Mouse (Mus musculus): ENCODE measurements at regions not wholly inside any gene's neighbourhood (a gene's known extent, or its start where the extent isn't known, plus 50 kb on each side); places are given as distances from the start of the nearest gene placed in this dataset.
A peak's percentile ranks its signal among the peaks of the same experiment; 100 is the strongest.

DNA sequence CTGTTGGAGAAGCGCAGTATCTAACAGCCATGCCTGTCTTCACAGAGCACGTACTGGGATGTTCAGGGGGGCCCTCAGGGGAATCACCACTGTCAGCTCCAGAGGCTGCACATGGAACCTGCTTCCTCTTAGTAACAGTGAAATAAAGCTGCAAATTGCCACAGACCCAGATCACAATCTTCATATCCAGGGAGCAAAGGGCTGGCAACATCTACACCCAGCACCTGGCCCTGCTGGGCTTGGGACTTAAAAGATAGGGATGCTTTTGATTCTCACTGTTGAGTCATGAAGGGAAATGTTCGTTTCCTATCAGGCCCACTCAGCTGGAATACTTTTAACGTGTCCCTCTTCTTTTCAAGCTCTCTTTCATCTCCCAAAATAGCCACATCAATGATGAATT is 322.4 kb upstream of the Trib2 start:
- no peak for DNase-seq (ENCODE audit: low spot score)

GRCm38 (mm10) chr12:16137801-16138200 is 321.1 kb upstream of the Trib2 start:
- no peak for DNase-seq (ENCODE audit: low spot score)

GRCm38 (mm10) chr12:16136214-16136671 is 319.5 kb upstream of the Trib2 start:
- DNase-seq (ENCODE audit: low spot score): no peak

GRCm38 (mm10) chr12:16135602-16136213 is 319.0 kb upstream of the Trib2 start:
- DNase-seq (ENCODE audit: low spot score): no peak

DNA sequence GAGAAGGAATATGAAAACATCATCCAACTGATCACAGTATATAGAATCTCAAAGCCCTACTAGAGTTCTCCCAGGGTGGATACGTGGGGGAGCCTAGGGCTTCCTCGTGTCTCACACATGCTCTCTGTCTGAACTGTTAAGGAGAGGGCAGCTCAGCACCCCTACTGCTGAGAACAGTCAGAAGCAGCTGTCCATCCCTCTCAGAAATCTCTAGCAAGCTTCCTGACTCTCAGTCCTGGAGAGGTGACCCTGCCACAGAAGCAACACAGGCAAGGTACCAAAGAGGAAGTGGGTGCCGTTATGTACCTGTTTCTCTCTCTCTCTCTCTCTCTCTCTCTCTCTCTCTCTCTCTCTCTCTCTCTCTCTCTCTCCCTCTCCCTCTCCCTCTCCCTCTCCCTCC is 317.7 kb upstream of the Trib2 start:
- no peak for DNase-seq (ENCODE audit: low spot score)

DNA sequence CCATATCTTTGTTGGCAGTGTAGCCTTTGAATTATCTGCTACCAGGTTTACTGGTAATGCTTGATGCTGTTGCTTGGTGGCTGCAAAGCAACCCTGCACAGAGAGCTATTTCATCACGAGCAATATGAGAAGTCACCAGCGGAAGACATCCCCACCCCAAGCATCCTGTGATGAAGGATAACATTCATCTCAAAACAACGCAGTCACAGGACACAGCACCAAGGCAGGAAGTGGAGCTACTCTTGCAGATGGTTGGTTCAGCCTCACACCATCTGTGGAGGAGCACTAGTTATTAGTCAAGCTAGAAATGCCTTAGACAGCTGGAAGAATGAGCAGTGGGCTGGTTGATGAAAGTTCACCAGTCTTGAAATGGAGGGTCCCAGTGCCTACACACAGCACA is 316.5 kb upstream of the Trib2 start:
- no peak for DNase-seq (ENCODE audit: low spot score)

GRCm38 (mm10) chr12:16131740-16132077 is 315.0 kb upstream of the Trib2 start:
- DNase-seq (ENCODE audit: low spot score): no peak

DNA sequence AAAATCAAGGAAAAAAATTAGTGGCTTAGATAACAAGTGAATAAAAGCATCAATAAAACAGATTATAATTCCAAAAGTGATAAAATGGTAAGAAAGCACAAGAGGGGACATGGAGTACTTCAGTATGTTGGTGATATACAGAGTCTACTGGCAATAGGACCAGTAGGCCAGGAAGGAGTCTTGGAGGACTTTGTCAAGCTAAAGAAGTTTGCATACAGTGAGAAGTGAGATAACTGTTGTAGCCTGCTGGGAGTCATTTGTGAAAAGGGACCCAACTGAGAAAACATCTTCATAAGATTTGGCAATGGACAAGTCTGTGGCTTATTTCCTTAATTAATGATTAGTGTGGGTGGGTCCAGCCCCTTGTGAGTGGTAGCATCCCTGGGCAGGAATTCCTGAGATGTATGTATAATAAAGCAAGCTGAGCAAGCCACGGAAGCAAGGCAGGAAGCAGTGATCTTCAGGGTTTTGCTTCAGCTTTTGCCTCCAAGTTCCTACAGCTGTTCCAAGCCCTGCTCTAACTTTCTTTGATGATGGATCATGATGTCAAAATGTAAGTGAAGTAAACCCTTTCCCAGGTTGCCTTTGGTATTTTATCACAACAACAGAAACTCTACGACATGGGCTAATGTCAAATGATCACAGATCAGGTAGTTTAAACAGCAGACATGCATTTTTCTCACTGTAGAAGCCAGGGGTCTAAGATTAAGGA is 314.5 kb upstream of the Trib2 start:
- DNase-seq (ENCODE audit: low spot score): no peak

DNA sequence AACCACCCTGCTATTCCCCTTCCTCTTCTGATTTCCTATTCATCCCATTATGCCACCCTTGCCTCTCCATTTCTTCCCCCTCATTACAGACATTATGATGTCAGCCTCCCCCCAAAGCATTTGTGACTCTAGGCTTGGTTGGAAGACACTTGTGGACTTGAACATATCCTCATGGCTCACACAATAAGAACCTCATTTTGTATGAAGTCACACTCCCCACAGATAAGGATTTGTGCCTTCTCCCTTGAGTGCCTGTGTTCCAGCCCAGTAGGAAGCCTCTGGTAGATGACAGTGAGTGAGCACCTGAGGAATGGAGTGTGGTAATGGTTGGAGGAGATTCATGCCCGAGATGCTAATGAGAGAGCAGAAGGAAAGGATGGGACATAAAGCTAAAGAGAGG is 313.9 kb upstream of the Trib2 start:
- DNase-seq (ENCODE audit: low spot score): no peak

GRCm38 (mm10) chr12:16129923-16130322 is 313.2 kb upstream of the Trib2 start:
- DNase-seq (ENCODE audit: low spot score): no peak

GRCm38 (mm10) chr12:16129243-16129642 is 312.5 kb upstream of the Trib2 start:
- DNase-seq (ENCODE audit: low spot score): no peak

- DNase-seq (ENCODE audit: low spot score): no peak
Observed at GRCm38 (mm10) chr12:16124906-16125305, 308.2 kb upstream of the Trib2 start.

DNA sequence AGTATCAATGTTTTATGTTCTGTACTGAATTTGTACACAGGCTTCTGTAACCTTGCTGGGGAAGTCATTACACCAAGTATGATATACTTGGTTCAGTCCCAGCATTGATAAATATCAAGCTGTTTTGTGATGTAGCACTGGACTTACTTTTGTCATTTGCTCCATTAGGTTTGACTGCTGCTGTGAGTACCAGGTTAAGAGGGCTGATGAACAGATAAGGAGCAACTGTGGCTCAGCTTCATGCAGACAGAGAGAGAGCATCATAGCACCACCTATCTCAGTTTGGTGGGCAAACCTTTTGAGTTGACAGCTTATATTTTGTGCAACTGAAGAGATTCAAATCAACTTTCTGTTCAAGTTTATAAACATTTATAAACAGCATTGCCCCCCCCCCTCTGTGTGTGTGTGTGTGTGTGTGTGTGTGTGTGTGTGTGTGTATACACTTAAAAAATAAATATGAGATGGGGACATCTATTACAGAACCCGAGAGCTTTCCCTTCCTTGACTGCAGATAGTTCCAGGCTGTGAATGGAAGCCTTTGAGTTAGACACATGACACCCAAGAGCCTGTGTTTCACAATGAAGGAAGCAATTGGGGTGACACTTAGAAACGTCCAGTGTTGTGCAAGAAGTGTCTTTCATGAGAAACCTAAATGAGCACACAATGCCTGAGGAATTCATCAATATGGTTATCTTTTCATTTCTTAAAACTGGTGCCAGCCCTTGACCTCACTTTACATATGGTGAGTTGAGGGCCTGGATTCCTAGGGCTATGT is 305.8 kb upstream of the Trib2 start:
- no peak for DNase-seq (ENCODE audit: low spot score)

DNA sequence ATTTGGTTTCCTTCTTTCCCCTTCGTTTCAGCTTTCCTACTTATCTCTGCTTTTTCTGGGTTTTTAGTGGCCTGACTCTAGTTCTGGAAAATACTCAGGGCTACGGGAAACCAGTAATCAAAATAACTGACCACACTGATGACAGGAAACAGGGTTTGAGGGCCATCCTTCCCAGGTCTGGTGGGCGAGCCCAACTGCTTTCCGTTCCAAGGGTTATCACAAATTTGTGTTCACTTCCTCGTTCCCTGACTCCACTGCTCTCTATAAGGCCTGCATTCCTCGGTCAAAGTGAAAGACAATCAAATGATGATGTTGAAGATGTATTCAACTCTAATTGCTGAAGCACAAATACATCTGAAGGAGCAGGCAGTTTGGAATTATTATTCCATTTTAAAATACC is 305.1 kb upstream of the Trib2 start:
- no peak for DNase-seq (ENCODE audit: low spot score)

DNA sequence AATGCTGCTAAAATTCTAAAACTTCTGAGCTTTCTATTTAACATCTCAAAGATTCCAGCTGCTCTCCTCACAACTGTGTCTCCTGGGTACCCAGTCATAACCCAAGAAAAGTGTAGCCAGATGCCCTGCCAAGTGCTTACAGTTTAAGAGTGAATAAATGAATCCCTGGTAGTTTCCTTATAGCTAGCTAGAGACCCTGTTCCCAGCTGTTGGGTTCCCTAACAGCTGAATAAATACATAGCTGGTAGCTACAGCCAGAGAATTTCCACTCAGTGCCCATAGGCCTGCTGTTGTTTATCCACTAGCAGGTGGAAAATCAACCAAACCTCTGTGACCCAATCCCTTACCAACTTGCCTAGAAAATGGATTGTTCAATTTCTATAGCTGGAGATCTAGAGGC is 302.0 kb upstream of the Trib2 start:
- no peak for DNase-seq (ENCODE audit: low spot score)

GRCm38 (mm10) chr12:16106946-16107345 is 290.2 kb upstream of the Trib2 start:
- DNase-seq (ENCODE audit: low spot score): no peak

GRCm38 (mm10) chr12:16098840-16099239 is 282.1 kb upstream of the Trib2 start:
- no peak for DNase-seq (ENCODE audit: low spot score)

DNA sequence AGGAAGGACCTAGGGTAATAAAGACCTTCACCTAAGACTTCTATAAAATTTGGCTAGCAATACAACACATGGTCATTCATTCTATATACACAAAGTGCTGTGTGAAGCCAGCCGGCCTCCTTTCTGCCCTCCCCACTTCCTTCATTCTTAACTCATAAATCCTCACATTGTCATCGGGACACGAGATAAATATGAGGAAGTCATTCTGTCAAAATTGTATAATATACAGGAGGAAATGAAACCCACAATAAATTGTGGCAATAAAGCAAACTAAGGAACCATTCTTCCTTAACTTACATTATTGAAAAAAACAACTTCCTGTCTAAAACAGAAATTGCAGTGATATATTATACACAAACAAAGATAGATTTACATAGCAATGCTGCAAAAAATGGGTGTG is 275.9 kb upstream of the Trib2 start:
- DNase-seq (ENCODE audit: low spot score): no peak

DNA sequence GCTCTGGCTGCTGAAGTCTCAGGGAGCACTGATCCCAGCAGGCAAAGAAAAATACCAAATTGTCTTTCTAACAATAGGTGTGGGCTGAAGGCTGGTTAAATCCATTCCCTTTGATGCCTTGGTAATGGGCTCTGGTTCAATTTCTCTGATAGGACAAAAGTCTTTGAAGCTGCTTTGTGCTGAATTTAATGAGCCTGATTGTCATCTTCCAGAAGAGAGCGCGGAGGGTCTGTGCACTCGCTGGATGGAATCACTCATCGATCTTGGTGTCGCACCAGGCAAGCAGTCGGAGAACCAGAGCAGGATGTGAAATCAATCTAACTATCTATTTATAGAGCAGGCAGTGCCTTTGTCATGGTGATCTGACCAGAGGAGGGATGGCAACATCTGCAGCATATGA is 274.6 kb upstream of the Trib2 start:
- peak; percentile 40 for DNase-seq (ENCODE audit: low spot score)

DNA sequence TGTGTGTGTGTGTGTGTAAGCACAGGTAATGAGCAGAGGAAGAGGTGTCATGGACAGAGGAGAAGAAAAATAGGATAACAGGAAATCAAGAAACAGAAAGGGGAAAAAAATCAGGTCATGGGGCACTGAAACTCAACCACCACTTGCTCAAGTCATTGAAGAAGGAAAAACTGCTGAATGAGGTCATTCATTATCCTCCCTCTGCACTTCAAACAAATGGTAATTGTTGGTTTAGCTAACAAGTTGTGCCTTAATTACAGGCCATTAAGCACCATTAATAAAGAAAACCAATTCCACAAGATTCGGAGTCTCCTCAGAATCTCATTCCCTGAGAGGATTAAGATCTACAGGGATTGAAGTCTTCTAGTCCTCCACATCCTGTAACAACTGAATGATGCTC is 266.5 kb upstream of the Trib2 start:
- DNase-seq (ENCODE audit: low spot score): no peak

DNA sequence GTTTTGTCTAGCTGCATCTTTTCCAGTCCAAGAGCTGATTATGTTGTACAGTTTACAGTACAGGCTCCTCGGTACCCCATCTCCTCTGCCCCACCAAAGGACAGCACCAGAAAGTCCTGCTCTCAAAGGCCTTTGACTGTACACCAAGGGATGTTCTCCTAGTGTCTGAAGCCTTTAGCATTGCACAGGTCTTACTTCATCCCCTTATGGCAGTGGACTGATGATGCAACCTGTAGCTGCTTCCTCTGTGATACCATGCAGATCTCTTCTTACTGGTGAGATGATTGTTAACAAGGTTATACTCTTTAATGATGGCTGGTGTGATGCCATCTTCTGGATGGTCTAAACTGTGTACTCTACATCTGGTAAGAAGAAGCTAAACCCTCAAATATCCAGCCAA is 260.5 kb upstream of the Trib2 start:
- DNase-seq (ENCODE audit: low spot score): no peak

- no peak for DNase-seq (ENCODE audit: low spot score)
Observed at GRCm38 (mm10) chr12:16075962-16076361, 259.2 kb upstream of the Trib2 start.

DNA sequence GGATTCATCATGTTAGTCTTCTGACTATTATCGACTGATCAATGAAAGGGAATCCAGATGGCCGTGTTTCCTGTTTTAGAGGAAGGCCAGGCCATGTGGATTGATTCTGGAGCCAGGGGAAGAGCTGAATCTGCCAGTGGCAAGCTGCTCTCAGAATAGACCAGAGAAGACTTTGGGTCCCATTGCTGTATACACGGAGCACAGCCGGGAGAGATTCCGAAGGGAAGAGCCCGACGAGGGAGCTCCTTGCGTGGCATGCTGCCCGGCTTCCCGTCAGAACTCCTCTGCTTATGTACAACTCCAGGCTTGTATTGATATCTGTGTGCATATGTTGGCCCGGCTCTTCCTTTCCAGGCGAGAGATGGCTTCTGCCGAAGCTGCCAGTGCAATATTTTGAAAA is 252.2 kb upstream of the Trib2 start:
- DNase-seq (ENCODE audit: low spot score): no peak
